Mouse (Mus musculus) MEL (cell line): Measurements from ENCODE around the gene Trpv3.

ENCODE experiments used
- CTCF ChIP-seq, 3 experiments: IDR thresholded peaks in 2 of 3; conservative IDR thresholded peaks in 1 of 3; 2 replicates each; pipeline ENCODE4 v1.5.1; 2011 to 2012; ENCODE audit warnings: low read length in 3 of 3, low read depth in 2 of 3, mild to moderate bottlenecking in 2 of 3, improper control_type of control experiment in 1 of 3, inconsistent platforms in 1 of 3, mixed read lengths in 1 of 3, moderate library complexity in 1 of 3; ENCODE audit not compliant: control insufficient read depth in 1 of 3, insufficient read depth in 1 of 3, poor library complexity in 1 of 3, severe bottlenecking in 1 of 3
- MEF2A ChIP-seq: IDR thresholded peaks from 2 replicates; pipeline ENCODE4 v1.6.1; 2014; ENCODE audit warnings: low read depth, mild to moderate bottlenecking, inconsistent platforms, low read length, improper control_type of control experiment; ENCODE audit not compliant: poor library complexity, insufficient replicate concordance, severe bottlenecking; ENCODE audit errors: extremely low read depth
- MXI1 ChIP-seq: IDR thresholded peaks from 2 replicates; pipeline ENCODE4 v1.6.1; 2011; ENCODE audit warnings: mild to moderate bottlenecking, low read depth, low read length, improper control_type of control experiment
- POLR2A ChIP-seq, 2 experiments: IDR thresholded peaks; 2 replicates each; pipeline ENCODE4 v1.6.1; 2011 to 2012; ENCODE audit warnings: low read length in 2 of 2, mild to moderate bottlenecking in 2 of 2, control low read depth in 1 of 2, improper control_type of control experiment in 1 of 2, low read depth in 1 of 2, moderate library complexity in 1 of 2; ENCODE audit not compliant: control insufficient read depth in 1 of 2, insufficient read depth in 1 of 2, poor library complexity in 1 of 2
- ZNF384 ChIP-seq: IDR thresholded peaks from 2 replicates; pipeline ENCODE4 v1.6.1; 2012; ENCODE audit warnings: low read depth, mild to moderate bottlenecking, inconsistent platforms, low read length, improper control_type of control experiment

DNA sequence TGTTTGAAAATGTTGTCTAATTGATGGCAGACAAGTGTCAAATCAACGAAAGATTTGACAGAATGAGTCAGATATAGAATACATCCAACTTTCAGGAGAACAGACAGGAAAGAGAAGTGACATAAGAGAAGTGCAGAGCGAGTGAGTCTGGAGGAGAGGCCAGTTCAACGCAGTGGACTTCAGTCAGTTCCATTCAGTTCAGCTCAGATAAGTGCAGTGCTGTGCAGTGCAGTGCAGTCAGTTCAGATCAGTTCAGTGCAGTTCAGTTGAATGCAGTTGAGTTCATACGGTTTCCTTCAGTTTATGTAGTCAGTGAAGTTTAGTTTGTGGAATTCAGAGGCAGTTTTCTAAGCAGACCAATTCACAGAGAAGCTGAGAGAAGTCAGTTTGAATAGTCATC is 69.7 kb downstream of the Trpv3 start:
- TF ChIP-seq ZNF384: no peak
- no peak for TF ChIP-seq MXI1
- no peak for TF ChIP-seq CTCF (IDR thresholded peaks at IDR 0.05 in 2 of 3, conservative IDR thresholded peaks at IDR 0.05 in 1 of 3; ENCODE audit: control insufficient read depth in 1 of 3, insufficient read depth in 1 of 3, low read depth in 2 of 3, low read length in 3 of 3, poor library complexity in 1 of 3, severe bottlenecking in 1 of 3)
- TF ChIP-seq MEF2A: no peak
- TF ChIP-seq POLR2A (IDR thresholded peaks at IDR 0.05; ENCODE audit: control insufficient read depth in 1 of 2, insufficient read depth in 1 of 2, low read depth in 1 of 2, low read length in 2 of 2, poor library complexity in 1 of 2): no peak
